Mouse (Mus musculus): ENCODE data around the gene Klhl4.

Gene Klhl4

GRCm38 (mm10) chrX:114473782-114474731 lies at the start of gene Klhl4:
Gene Klhl4 (plus strand): TSS chrX:114474333.
- DNase-seq = no peak

GRCm38 (mm10) chrX:114484153-114484552 lies 10.0 kb downstream of the Klhl4 start:
- DNase-seq = no peak

GRCm38 (mm10) chrX:114486691-114487090 lies 12.6 kb downstream of the Klhl4 start:
- DNase-seq = no peak

- DNase-seq = peak; percentile 5
Observed at GRCm38 (mm10) chrX:114558141-114558540, 84.0 kb downstream of the Klhl4 start.

GRCm38 (mm10) chrX:114582311-114582710 lies 108.2 kb downstream of the Klhl4 start:
- DNase-seq = no peak
